In the genomic region with DNA sequence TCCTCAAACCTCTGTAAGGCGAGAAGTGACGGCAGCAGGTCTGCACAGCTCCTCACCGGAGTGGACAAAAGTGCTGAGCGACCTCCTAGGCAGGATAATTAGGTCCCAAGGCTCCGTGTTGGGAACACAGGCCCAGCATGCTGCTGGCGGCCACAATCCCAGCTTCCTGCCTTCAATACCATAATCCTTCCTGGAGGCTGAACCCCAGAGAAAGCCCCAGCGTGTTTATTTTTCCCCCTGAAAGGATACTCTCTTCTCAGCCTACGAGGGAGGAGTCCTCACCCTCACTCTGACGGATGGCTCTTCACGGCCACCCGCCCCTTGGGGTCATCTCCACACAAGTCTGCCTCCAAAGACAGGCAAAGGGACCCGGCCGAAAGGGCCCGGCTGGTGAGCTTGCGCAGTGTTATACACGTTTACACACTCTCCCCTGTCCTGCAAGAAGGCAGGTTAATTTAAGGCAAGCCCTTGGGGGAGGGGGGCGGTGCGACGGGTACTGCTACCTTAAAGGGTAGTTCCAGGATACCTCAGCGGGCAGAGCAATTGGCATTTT, we compare ENCODE assay signal across 9 mouse cellular contexts.
DNase-seq lines count a peak whose midpoint lies in the region; ATAC-seq lines count a peak whose summit lies in the region.
"Had no signal": no experiment of that assay in that cellular context is flagged by ENCODE, and none has a peak within 500 bp of the region (broad histone marks: within the 10 kb centered on the region; RNA-seq: fewer than 3 reads in every experiment).

No protein-coding gene starts in this region.

- peak overlapping the region; percentile 98 for H3K4me2 ChIP-seq in heart, embryonic 16.5 days (ENCODE audit: low read depth, low read length)
- H3K4me2 ChIP-seq in embryonic facial prominence, embryonic 14.5 days (ENCODE audit: low read depth, low read length), result peak overlapping the region; percentile 78
- H3K4me2 ChIP-seq in midbrain, embryonic 15.5 days, result peak overlapping the region; percentile 97

- peaks cover 3% of the 10 kb centered on the region; the same call in 1 of the 2 replicates for H3K9me3 ChIP-seq in heart, embryonic 16.5 days (replicated peaks; ENCODE audit: control insufficient read depth, low read length)
- no peaks in the 10 kb centered on the region for H3K9me3 ChIP-seq in embryonic facial prominence, embryonic 14.5 days (ENCODE audit: control insufficient read depth, low read length)
- H3K9me3 ChIP-seq in limb, embryonic 10.5 days (replicated peaks), result no peaks in the 10 kb centered on the region
- H3K9me3 ChIP-seq in midbrain, embryonic 15.5 days, result no peaks in the 10 kb centered on the region

- whole genome bisulfite sequencing in heart, embryonic 16.5 days, result 19% methylated on average over 20 of the region's 20 CpGs
- 1% methylated on average over 20 of the region's 20 CpGs for WGBS in embryonic facial prominence, embryonic 14.5 days
- WGBS in limb, embryonic 10.5 days, result under 1% methylated on average over 20 of the region's 20 CpGs
- 3% methylated on average over 20 of the region's 20 CpGs for WGBS in midbrain, embryonic 15.5 days

- peaks cover 8% of the 10 kb centered on the region for H3K4me1 ChIP-seq in heart, embryonic 16.5 days (ENCODE audit: control insufficient read depth, insufficient read depth, low read length)
- H3K4me1 ChIP-seq in embryonic facial prominence, embryonic 14.5 days (ENCODE audit: control insufficient read depth, insufficient read depth, low read length), result peaks cover 35% of the 10 kb centered on the region
- H3K4me1 ChIP-seq in limb, embryonic 10.5 days, result peaks cover 79% of the 10 kb centered on the region
- peaks cover 66% of the 10 kb centered on the region for H3K4me1 ChIP-seq in midbrain, embryonic 15.5 days

- H3K27ac ChIP-seq in heart, embryonic 16.5 days (ENCODE audit: low read length), result no peak overlapping the region
- peak overlapping the region; percentile 93 for H3K27ac ChIP-seq in embryonic facial prominence, embryonic 14.5 days (replicated peaks; ENCODE audit: low read depth, low read length)
- peak overlapping the region; percentile 94 for H3K27ac ChIP-seq in limb, embryonic 10.5 days
- H3K27ac ChIP-seq in midbrain, embryonic 15.5 days, result peak overlapping the region; percentile 75

- no peak for DNase-seq in heart, postnatal 25 days (ENCODE audit: low spot score)
- no peak for DNase-seq in embryonic facial prominence, embryonic 14.5 days (ENCODE audit: low spot score)
- peak; percentile 55 for DNase-seq in limb, embryonic 10.5 days (ENCODE audit: low spot score)
- no peak for DNase-seq in gastrocnemius, postnatal 4 days (ENCODE audit: low spot score in 2 of 2)
- no peak for DNase-seq in left cerebral cortex, postnatal 14 days (ENCODE audit: low spot score in 2 of 2)

- peak overlapping the region; percentile 64 for H3K9ac ChIP-seq in heart, embryonic 16.5 days (ENCODE audit: low read length)
- H3K9ac ChIP-seq in embryonic facial prominence, embryonic 14.5 days (ENCODE audit: low read depth, low read length), result peak overlapping the region; percentile 94
- peak overlapping the region; percentile 66 for H3K9ac ChIP-seq in midbrain, embryonic 15.5 days

- peaks cover 7% of the 10 kb centered on the region for H3K27me3 ChIP-seq in heart, embryonic 16.5 days (ENCODE audit: control insufficient read depth, insufficient read depth, low read length)
- no peaks in the 10 kb centered on the region for H3K27me3 ChIP-seq in embryonic facial prominence, embryonic 14.5 days (replicated peaks; ENCODE audit: control insufficient read depth, insufficient read depth, low read length)
- peaks cover 62% of the 10 kb centered on the region for H3K27me3 ChIP-seq in limb, embryonic 10.5 days (ENCODE audit: low read depth, poor library complexity, severe bottlenecking)
- no peaks in the 10 kb centered on the region; the same call in none of the 2 replicates for H3K27me3 ChIP-seq in midbrain, embryonic 15.5 days (replicated peaks)

- intact Hi-C loops in heart, postnatal 25 days (cut with DNase I), result no loop called here
- intact Hi-C loops in left cerebral cortex, postnatal 14 days (cut with DNase I), result loop anchor here (5.0 kb wide), 1 partner anchor 57 kb away; no protein-coding TSS in a partner anchor

- no peak for ATAC-seq in heart, embryonic 16.5 days (replicated peaks; ENCODE audit: extremely low read depth, insufficient read depth, low FRiP score)
- ATAC-seq in embryonic facial prominence, embryonic 14.5 days (ENCODE audit: low read depth), result no peak
- ATAC-seq in midbrain, embryonic 15.5 days (replicated peaks), result no peak; the same call in 1 of the 2 replicates
- no peak for ATAC-seq in inflammation-experienced regulatory T-cells, adult 6 months

- no peaks in the 10 kb centered on the region for H3K36me3 ChIP-seq in heart, embryonic 16.5 days (ENCODE audit: control insufficient read depth, insufficient read depth)
- peaks cover 14% of the 10 kb centered on the region for H3K36me3 ChIP-seq in embryonic facial prominence, embryonic 14.5 days (ENCODE audit: control insufficient read depth, insufficient read depth, low read length)
- peaks cover 16% of the 10 kb centered on the region for H3K36me3 ChIP-seq in limb, embryonic 10.5 days
- no peaks in the 10 kb centered on the region for H3K36me3 ChIP-seq in midbrain, embryonic 15.5 days (replicated peaks)
- H3K36me3 ChIP-seq: G1E had no signal

- H3K4me3 ChIP-seq in heart, embryonic 16.5 days (ENCODE audit: low read length), result peak overlapping the region; percentile 78
- H3K4me3 ChIP-seq in embryonic facial prominence, embryonic 14.5 days (ENCODE audit: low read depth, low read length), result peak overlapping the region; percentile 79
- H3K4me3 ChIP-seq in limb, embryonic 10.5 days, result peak overlapping the region; percentile 82
- H3K4me3 ChIP-seq in midbrain, embryonic 15.5 days, result peak overlapping the region; percentile 60
